In genomic region chr2:38997386-38998374, GRCm38 (mm10) we compare ENCODE assay signal across 8 mouse cellular contexts. TPM values are rescaled to one million over a fixed set of nuclear protein-coding genes. Genes with fewer than 3 reads are reported as not detected.
DNase-seq lines count a peak whose midpoint lies in the region; ATAC-seq and TF ChIP-seq lines count a peak whose summit lies in the region.

Gene Wdr38, plus strand, starts transcription at chr2:38997476.

- H3K9ac ChIP-seq in heart, embryonic 14.5 days (ENCODE audit: low read length): peak within 1 kb of the TSS; percentile 71
- H3K9ac ChIP-seq in liver, embryonic 11.5 days (ENCODE audit: low read depth, low read length): peak within 1 kb of the TSS; percentile 43

- H3K4me1 ChIP-seq in brown adipose tissue, adult 24 weeks (ENCODE audit: control insufficient read depth, insufficient read depth, insufficient read length, low read length): no peaks in the 10 kb centered on the region
- peaks cover 5 to 6% of the 10 kb centered on the region in 2 experiments for H3K4me1 ChIP-seq in heart, embryonic 14.5 days (ENCODE audit: control insufficient read depth in 2 of 2, insufficient read depth in 2 of 2, low read length in 2 of 2)
- H3K4me1 ChIP-seq in liver, embryonic 11.5 days (replicated peaks; ENCODE audit: control insufficient read depth, insufficient read depth, low read length): peaks cover 21% of the 10 kb centered on the region

- TF ChIP-seq POLR2A in myocyte (IDR thresholded peaks at IDR 0.05; ENCODE audit: insufficient read length, low read depth): peak; percentile 47

- no peaks in the 10 kb centered on the region for H3K27me3 ChIP-seq in heart, embryonic 14.5 days (ENCODE audit: control insufficient read depth, insufficient read depth, low read length)
- no peaks in the 10 kb centered on the region for H3K27me3 ChIP-seq in liver, embryonic 11.5 days (replicated peaks; ENCODE audit: control insufficient read depth, insufficient read depth, low read length)
- no peaks in the 10 kb centered on the region for H3K27me3 ChIP-seq in myocyte (ENCODE audit: control insufficient read depth, insufficient read depth, insufficient read length)

- H3K4me3 ChIP-seq in brown adipose tissue, adult 24 weeks (ENCODE audit: insufficient read depth, low read depth, low read length): peak within 1 kb of the TSS; percentile 65
- peak within 1 kb of the TSS; percentile 34 to 44 for H3K4me3 ChIP-seq in heart, embryonic 14.5 days (ENCODE audit: control insufficient read depth in 1 of 2, insufficient read depth in 1 of 2, low read depth in 1 of 2, low read length in 2 of 2)
- peak within 1 kb of the TSS; percentile 53 for H3K4me3 ChIP-seq in liver, embryonic 11.5 days (ENCODE audit: low read depth, low read length)
- peak within 1 kb of the TSS; percentile 20 for H3K4me3 ChIP-seq in myocyte

- DNase-seq in kidney, postnatal 10 days: peak; percentile 91
- DNase-seq in liver, embryonic 11.5 days (ENCODE audit: low spot score): peak; percentile 86
- peak; percentile 86 to 94 for DNase-seq in spleen, postnatal 4 days (ENCODE audit: low spot score in 2 of 2)

- H3K9me3 ChIP-seq in heart, embryonic 14.5 days (ENCODE audit: control insufficient read depth, low read length): no peaks in the 10 kb centered on the region
- H3K9me3 ChIP-seq in liver, embryonic 11.5 days (ENCODE audit: control insufficient read depth, low read length): no peaks in the 10 kb centered on the region

- H3K79me2 ChIP-seq in myocyte (ENCODE audit: control insufficient read depth, insufficient read depth): peaks cover 10% of the 10 kb centered on the region

- H3ac ChIP-seq in myocyte (ENCODE audit: control insufficient read depth, insufficient read length): no peak within 1 kb of the TSS

- WGBS in heart, embryonic 14.5 days: 10% methylated on average over 33 of the region's 33 CpGs
- WGBS in liver, embryonic 11.5 days: 11% methylated on average over 33 of the region's 33 CpGs

- peak; percentile 95 for ATAC-seq in CD4-positive, CD25-positive, alpha-beta regulatory T cell, adult 4 months
- ATAC-seq in erythroid progenitor cell, adult 5-6 weeks (replicated peaks; ENCODE audit: low FRiP score, poor library complexity, severe bottlenecking): peak; percentile 93
- ATAC-seq in heart, embryonic 14.5 days (ENCODE audit: insufficient number of reproducible peaks, insufficient read depth, low FRiP score, low read depth): peak; percentile 87
- peak; percentile 86 for ATAC-seq in liver, embryonic 11.5 days (replicated peaks; ENCODE audit: low FRiP score)

- H3K4me2 ChIP-seq in heart, embryonic 14.5 days (ENCODE audit: low read length): peak within 1 kb of the TSS; percentile 72
- H3K4me2 ChIP-seq in liver, embryonic 11.5 days: peak within 1 kb of the TSS; percentile 72
- H3K4me2 ChIP-seq in myocyte (ENCODE audit: low read depth): peak within 1 kb of the TSS; percentile 97

- peaks cover 33% of the 10 kb centered on the region for H3K36me3 ChIP-seq in heart, embryonic 14.5 days (ENCODE audit: control insufficient read depth, insufficient read depth, low read length)
- H3K36me3 ChIP-seq in liver, embryonic 11.5 days (ENCODE audit: control insufficient read depth, insufficient read depth, low read length): peaks cover 29% of the 10 kb centered on the region
- peaks cover 28% of the 10 kb centered on the region for H3K36me3 ChIP-seq in myocyte (ENCODE audit: control insufficient read depth, insufficient read depth)

- peak within 1 kb of the TSS; percentile 30; the same call in 1 of the 2 replicates for H3K27ac ChIP-seq in brown adipose tissue, adult 24 weeks (replicated peaks; ENCODE audit: low read depth, low read length)
- H3K27ac ChIP-seq in heart, embryonic 14.5 days (replicated peaks in 1 of 2; ENCODE audit: control insufficient read depth in 1 of 2, insufficient read depth in 1 of 2, low read depth in 2 of 2, low read length in 2 of 2): no peak within 1 kb of the TSS; a peak in 1 of 4 replicates
- no peak within 1 kb of the TSS for H3K27ac ChIP-seq in liver, embryonic 11.5 days (ENCODE audit: low read depth, low read length)

TF ChIP-seq in myocyte, 11 proteins besides CTCF, POLR2A, EP300 and RAD21:
- no peak for TF ChIP-seq POLR2AphosphoS2 (IDR thresholded peaks at IDR 0.05; ENCODE audit: insufficient read length, low read depth)
- no peak for TF ChIP-seq E2F4 (IDR thresholded peaks at IDR 0.05; ENCODE audit: insufficient read depth)
- no peak for TF ChIP-seq TCF3 (IDR thresholded peaks at IDR 0.05; ENCODE audit: insufficient read length, low read depth)
- TF ChIP-seq MYOG (IDR thresholded peaks at IDR 0.05; ENCODE audit: control insufficient read depth in 1 of 3, insufficient read depth in 1 of 3, insufficient read length in 2 of 3, low read depth in 2 of 3): peak in 1 of 3 experiments; percentile 11
- no peak for TF ChIP-seq TCF12 (IDR thresholded peaks at IDR 0.05; ENCODE audit: insufficient read depth, poor library complexity, severe bottlenecking)
- TF ChIP-seq CEBPB (IDR thresholded peaks at IDR 0.05; ENCODE audit: insufficient read depth, poor library complexity, severe bottlenecking): no peak
- TF ChIP-seq MAX (IDR thresholded peaks at IDR 0.05; ENCODE audit: low read depth): peak; percentile 64
- no peak for TF ChIP-seq MYOD1 (IDR thresholded peaks at IDR 0.05; ENCODE audit: control insufficient read depth in 1 of 3, insufficient read length in 2 of 3, low read depth in 2 of 3)
- peak; percentile 35 for TF ChIP-seq USF1 (IDR thresholded peaks at IDR 0.05; ENCODE audit: low read depth)
- TF ChIP-seq SRF (IDR thresholded peaks at IDR 0.05; ENCODE audit: control insufficient read depth, insufficient read length, low read depth): peak; percentile 43
- no peak for TF ChIP-seq REST (IDR thresholded peaks at IDR 0.05; ENCODE audit: insufficient read depth, insufficient read length)

RNA-seq across cellular contexts. Expression of gene Wdr38, which starts in this region (rescaled TPM):
- 1 to 10 TPM in 1 of 2 experiments, under 1 TPM in 1; 0.81 to 1.0 TPM for polyA plus RNA-seq in CD4-positive, CD25-positive, alpha-beta regulatory T cell, adult 4 months (2017; shearing (Covaris generic))
- polyA plus RNA-seq in brown adipose tissue, adult 24 weeks (2012; ENCODE audit: insufficient read depth, insufficient read length, missing spikeins): not detected in 2 replicates
- 0.72 TPM in 1 of 2 replicates, not detected in the other for total RNA-seq in erythroid progenitor cell, adult 5-6 weeks (2015; ENCODE audit: low replicate concordance)
- 0.13 TPM in 1 of 2 replicates, not detected in the other for total RNA-seq in erythroid progenitor cell, adult 5-6 weeks (2017; ENCODE audit: low replicate concordance)
- polyA plus RNA-seq in heart, embryonic 14.5 days (2014; fragmentation: Nextera tagmentation; extraction: Ambion mirVana): 0.75 and 0.96 TPM in 2 replicates
- 1.4 TPM in 2 replicates for polyA plus RNA-seq in liver, embryonic 11.5 days (2014; fragmentation: Nextera tagmentation; extraction: Ambion mirVana)
- 0.66 TPM for polyA plus RNA-seq in myocyte (2012; fragmentation: generic; extraction: Trizol)

Comparison
In these comparisons a context has a peak if more than half of its experiments do, and no peak if none do; other contexts are left out.
1. Peak in ATAC-seq in erythroid progenitor cell, adult 5-6 weeks; RNA of the gene not detected or under 1 TPM.
2. Peak in ATAC-seq, H3K4me3 ChIP-seq, H3K9ac ChIP-seq and H3K4me2 ChIP-seq in heart, embryonic 14.5 days; RNA of the gene not detected or under 1 TPM.